Mouse (Mus musculus): ENCODE data around the gene Ctnna3.

Ctnna3 gene

DNA sequence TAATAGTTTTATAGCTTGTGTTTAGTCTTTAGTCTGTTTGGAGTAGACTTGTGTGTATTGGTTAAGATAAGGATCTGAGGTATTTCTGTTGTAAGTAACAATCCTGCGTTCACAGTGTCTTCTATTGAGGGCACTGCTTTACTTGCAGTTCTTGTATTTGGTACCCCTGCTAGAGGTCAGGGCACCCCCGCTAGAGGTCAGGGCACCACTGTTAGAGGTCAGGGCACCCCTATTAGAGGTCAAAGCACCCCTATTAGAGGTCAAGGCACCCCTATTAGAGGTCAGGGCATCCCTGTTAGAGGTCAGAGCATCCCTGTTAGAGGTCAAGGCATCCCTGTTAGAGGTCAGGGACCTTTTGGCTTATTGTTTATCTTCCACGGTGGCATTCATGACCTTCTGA lies 259.3 kb downstream of the Ctnna3 start:
- no peak for DNase-seq (ENCODE audit: low read depth, low spot score)

DNA sequence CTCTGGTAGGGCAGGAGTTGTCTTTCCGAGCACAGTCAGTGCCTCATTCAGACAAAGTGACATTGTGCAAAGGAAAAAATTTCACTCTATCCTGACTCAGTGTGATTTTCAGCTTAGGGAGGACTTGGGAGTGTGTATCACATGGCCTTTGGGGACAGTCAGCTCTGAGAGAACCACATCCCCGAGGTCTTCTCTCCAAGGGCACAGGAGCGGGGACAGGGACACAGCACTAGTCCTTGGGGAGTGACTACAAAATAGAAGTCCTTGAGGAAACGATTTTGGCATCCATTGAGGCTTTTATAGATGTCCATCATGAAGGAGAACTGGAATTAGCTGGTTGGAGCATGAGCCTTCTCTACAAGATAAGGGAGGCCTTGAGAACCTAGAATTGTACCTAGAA lies 259.8 kb downstream of the Ctnna3 start:
- no peak for DNase-seq (ENCODE audit: low read depth, low spot score)

DNA sequence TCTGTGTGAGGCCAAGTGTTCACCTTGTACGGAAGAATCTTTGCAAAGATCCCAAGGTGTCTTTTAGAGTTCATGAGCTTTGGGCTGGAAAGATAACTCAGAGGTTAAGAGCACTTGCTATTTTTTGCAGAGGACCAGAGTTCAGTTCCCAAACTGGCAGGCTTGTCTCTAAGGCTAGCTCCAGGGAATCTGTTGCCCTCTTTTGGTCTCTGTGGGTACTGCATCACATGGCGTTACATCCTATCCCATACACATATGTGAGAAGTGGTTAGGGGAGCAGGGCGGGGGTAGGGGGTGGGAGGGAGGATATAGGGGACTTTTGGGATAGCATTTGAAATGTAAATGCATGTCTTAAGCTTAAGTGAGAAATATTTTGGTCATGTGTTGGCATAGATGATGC lies 262.1 kb downstream of the Ctnna3 start:
- peak; percentile 50 for DNase-seq (ENCODE audit: low read depth, low spot score)

DNA sequence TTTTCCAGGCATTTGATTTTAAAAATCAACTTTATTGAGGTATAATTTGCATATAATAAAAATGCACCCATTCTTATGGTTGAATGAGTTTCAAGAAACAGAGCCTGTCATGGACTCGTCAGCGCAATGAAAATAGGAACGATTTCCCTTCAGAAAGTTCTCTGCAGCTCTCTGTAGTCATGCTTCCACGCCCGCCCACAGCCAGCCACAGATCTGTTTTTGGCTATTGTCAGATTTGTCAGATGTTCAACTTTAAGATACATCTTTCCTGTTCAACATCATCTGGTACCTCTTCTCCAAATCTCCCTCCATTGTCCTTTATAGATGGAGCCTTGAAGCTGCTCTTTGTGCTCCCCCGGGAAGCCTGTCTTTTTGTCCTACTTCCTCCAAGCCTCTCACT lies 280.3 kb downstream of the Ctnna3 start:
- no peak for DNase-seq (ENCODE audit: low read depth, low spot score)

DNA sequence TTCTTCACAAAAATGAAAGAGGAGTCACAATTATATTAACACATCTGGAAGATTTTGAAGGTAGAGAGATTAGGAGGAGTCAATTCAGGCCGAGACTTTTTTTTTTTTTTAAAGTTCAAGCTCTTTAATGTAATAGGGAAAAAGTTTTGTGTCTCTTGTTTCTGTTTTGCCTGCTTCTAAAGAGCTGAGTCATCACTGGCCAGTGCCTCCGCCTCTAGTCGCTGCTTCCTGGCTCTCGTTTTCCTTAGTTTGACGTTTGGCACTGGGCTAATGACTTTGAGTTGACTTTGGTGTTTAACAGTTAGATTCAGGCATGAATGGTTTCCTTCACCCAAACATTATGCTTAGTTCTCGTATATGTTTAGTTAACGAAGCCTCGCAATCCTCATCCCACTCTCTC lies 282.6 kb downstream of the Ctnna3 start:
- DNase-seq (ENCODE audit: low read depth, low spot score) = no peak

DNA sequence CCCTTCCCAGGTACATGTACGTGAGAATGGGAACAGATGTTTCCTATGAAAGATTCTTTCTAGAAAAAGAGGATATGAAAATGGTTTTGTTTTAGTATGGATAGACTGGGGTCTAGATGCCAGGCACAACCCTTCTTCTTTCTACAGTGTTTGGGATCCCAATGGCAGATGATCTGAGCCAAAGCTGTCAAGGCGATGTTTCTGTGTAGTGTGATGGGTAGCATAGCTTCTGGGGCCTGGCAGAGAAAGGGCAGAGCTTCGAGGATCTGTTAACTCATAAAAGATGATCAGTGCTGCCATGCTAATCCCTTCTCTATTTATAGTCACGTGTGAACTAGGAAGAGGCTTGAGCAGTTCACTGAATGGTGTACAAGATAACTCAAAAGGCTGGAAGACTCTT lies 284.3 kb downstream of the Ctnna3 start:
- DNase-seq (ENCODE audit: low read depth, low spot score) = no peak

DNA sequence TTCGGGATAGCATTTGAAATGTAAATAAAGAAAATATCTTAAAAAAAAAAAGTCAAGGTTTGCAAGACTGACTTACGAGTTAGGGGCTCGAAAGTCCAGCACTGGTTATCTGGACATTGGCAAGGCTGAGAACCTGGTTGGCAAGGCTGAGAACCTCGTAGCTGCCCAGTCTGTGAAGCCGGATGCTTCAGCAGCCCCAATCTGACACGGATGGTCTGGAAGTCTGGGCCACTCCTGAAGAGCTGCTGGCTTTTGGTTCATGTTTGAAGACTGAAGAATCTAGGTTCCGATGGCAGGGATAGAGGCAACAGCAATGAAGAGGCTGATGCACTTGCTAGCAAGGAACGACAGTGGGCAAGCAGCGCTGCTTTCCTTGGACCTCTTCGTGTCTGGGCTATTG lies 339.0 kb downstream of the Ctnna3 start:
- no peak for DNase-seq (ENCODE audit: low read depth, low spot score)

DNA sequence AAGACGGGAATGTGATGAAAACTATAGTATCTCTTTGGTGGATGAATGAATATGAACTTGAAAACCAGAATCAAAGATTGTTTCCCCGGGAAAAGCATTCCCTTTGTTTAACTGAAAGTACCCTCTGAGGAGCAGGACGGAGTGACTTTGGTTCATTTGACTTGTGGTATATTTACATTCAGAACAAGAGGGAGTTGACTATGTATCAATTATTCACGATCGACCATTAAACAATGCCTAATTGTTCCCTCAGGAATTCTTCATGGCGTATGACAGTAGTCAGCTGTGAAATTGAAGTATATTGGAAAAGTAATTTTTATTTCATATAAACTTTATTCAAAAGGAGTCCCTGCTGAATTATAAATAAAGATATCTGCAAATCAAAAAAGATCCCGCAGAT lies 341.8 kb downstream of the Ctnna3 start:
- no peak for DNase-seq (ENCODE audit: low read depth, low spot score)

DNA sequence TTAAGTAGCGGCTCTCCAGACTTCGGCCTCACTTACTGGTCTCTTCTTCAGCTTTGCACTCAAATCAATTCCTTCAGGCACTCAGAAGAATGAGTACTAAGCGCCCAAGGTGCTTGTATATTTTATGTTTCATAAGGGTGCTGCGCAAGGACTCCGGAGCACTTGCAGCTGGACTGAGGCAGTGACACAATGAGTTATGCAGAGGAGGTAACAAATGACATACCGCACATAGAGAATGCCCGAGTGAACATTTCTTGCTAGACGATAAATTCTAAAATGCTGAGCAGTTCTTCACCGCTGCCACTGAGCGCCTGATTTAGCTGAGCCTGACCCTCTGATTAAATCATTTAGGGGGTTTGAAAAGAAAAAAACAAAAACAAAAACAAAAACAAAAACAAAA lies 342.2 kb downstream of the Ctnna3 start:
- no peak for DNase-seq (ENCODE audit: low read depth, low spot score)

DNA sequence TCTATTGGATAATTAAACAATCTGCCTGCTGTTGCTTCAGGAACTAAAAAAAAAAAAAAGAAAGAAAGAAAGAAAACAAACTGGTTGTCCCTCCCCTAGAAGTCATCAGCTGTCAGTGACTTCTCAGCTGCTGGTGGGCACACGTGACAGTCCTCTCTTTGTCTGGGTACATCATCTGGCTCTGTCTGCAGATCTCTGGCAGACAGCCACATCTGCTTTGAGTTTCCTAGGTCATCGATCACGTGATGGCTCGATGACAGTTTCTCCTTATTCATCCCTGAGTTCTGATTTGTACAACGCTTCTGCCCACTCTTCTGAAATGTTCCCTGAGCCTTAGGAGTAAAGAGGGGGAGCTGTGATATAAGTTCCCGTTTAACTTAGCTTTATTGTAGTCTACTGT lies 352.1 kb downstream of the Ctnna3 start:
- DNase-seq (ENCODE audit: low read depth, low spot score) = peak; percentile 64

DNA sequence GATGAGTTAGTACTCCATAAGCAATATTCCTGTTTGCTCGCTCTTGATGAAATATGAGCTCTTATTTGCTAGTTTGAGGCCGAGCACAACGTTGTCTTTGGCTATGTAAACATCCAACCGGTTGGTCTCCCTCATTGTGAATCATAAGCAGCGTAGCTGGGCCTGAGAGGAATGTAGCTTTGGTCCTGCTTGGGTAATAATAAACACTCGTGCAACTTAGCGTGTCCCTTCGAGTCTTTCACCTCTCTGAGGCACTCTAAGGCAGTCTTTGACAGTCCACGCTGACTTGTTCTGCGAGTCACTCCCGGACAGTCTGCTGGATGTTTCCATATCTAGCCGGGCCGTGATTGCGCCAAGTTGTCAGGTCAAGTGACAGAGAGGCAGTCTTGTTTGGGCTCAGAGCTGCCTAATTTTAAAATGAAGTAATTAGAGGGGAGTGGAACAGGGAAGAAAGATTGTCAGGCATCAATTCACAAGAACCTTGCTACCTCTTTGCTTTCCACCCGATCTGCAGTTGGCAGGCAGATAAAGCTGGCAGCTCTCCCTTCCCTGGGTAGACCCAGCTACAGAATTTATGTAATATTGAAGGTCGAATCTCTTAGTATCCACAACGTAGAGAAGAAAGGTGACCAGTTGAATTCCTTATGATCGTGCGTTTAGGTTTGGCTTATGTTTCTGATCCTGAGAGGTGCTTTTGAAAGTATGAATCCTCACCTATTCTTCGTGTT lies 355.1 kb downstream of the Ctnna3 start:
- DNase-seq (ENCODE audit: low read depth, low spot score) = no peak

DNA sequence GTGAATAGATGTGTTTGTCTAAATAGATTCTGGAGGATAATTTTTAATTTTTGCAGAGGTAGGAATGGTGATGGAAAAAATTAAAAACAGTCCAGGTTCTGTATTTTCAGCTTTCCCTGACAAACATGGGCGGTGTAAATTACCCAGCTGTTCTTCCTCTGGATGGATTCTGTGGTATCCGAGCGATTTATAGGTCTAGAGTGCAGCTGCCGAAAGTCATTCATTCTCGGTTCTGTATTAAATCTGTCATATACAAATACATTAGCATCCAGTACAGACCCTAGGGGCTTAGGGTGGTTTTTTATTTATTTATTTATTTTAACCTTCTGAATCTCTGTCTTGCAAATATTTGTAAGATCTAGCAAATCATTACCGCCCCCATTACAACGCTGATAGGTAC lies 356.5 kb downstream of the Ctnna3 start:
- DNase-seq (ENCODE audit: low read depth, low spot score) = peak; percentile 30

DNA sequence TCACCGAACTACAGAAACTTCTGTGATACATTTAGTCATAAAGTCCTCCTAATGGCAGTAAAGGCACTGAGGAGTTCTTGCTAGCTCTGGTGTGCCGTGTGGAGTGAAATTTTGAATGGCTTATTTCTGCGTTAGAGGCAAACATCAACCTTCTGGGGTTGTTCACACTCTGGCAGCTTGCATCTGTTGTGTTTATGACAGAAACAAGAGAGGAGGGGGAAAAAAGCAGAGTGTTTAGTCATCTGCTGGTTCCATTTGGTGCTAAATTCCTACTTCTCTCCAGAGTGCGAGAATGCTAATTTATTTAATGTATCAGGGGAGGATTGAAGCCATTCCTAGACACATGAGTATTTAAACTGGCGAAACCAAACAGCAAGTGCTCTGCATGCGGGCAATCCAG lies 374.0 kb downstream of the Ctnna3 start:
- no peak for DNase-seq (ENCODE audit: low read depth, low spot score)

DNA sequence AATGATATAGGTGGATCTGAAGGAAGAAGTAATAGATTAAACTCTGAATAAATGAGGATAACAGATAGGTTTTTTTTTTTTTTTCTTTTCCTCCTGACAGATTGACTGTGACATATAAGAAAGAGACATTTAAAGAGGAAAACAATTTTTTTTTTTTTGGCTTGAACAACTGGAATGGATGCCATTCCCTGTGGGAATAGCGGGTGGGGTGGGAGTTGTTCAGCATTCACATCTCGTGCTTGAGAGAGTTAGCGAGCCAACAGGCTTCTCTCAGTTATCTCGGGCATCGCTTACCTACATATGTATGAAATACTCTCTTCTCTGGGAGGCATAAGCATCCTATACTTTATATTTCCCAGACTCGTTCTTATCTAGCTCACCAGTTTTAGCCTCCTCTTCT lies 375.7 kb downstream of the Ctnna3 start:
- DNase-seq (ENCODE audit: low read depth, low spot score) = no peak

DNA sequence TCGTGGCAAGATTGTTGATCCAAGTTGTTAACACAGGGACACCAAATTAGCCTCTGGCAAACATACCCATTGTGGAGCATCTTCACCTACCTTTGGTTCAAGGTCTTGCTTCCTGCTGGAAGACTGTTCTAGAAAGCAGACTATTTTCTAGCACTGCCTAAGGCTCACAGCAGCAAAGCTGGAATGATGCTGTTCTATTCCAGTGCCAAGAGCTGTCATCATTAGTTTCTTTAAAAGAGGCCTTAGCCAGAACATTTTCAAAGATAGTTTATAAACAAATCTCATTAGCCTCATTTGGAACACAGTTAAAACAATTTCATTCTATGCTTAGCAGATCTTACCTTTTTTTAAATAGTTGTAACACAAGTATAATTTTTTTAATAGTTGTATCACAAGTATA lies 376.4 kb downstream of the Ctnna3 start:
- no peak for DNase-seq (ENCODE audit: low read depth, low spot score)

DNA sequence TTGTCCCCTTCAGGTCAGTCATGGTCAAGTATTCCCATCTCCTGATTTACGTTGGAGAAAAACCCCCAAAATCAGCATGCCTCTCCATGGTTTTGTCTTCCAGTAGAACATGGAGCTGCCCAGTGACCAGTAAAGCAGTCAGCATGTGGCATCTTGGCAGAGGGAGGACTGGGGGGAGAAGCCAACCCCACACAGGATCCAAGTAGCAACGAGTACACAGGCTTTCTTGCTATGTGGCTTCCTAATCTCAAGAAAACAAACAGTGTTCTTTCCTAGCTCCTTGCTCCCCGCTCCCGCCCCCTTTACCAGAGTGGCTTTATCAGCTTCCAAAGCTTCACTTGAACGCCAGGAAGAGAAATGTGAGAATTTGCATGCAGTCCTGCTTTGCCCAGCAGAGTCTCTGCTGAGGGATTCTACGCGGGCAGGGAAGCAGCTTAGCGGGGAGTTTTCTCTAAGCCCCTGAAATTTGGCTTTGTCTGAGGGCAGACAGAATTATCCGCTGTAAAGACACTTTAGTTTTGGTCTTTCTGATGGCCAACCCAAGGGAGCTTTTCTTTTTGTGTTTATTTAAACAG lies 380.2 kb downstream of the Ctnna3 start:
- DNase-seq (ENCODE audit: low read depth, low spot score) = no peak

DNA sequence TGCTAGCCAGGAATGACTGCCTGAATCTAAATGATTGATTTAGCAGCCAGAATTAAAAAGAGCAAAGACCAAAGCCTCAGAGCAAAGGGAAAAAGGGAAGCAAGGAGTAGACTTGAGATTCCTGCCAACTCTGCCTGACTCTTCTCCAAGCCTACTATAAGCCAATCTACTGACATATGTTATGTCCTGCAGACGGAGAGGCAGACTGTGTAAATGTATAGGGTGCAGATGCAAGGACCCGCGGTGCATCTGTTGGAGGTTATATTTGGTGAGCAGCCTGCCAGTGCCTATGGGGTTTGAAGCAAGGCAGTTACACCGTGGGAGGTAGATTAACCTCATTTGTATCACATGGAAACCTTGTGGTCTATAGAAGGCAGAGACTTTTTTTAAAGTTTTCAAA lies 409.1 kb downstream of the Ctnna3 start:
- DNase-seq (ENCODE audit: low read depth, low spot score) = no peak

DNA sequence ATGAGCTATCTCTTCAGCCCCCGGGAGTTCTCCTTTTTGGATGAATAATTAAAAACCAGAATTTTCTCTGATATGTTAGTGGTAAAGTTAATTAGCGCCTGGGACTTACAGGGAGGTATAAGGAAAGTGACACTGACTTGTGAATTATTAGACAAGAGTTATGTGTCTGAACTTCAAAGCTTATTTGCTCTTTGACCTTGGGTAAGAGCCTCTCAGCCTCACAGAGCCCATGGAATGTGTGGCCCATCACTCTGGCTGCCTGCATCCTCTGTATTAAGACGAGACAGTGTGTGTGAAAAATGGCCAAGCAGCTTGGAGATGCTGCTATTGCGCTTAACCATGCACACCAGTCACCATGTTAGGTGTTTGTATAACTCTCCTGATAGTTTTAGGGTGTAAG lies 422.0 kb downstream of the Ctnna3 start:
- peak; percentile 24 for DNase-seq (ENCODE audit: low read depth, low spot score)

DNA sequence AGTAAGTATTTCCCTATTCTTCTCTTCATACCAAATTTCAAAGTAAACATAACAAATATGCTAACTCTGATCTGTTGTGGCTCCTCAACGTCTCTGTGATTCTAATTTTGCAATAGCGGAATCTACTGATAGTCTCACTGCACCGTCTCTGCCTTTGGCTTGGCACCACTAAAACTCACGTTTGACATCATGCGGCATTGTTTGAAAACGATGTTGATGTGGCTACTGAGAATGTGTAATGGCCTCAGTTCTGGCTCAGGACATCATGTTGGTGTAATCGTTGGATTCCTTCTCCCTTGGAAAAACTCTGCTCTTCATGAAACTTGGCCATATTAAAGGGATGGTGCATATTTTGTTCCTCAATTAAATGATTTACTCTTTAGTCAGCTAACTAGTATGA lies 439.2 kb downstream of the Ctnna3 start:
- DNase-seq (ENCODE audit: low read depth, low spot score) = no peak

DNA sequence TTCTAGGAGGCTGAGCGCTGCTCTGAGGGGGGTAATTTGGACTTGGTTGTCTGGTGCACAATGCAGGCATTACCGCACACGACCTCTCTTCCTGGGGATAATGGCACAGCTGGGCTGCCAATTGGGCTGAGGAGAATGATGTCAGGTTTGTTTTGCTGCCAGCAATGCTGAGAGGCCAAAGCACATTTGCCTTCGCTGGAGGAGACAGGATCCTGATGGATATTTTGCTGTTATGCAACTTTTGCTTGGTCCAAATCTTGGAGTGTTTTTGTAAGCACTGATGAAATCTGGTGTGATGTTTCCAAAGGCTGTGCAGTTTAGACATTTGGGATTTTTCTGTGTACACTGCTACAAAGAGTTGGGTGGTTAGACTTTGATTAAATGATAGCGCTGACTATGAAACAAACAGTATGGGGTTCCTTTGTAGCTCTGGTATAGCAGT lies 450.6 kb downstream of the Ctnna3 start:
- DNase-seq (ENCODE audit: low read depth, low spot score) = no peak

DNA sequence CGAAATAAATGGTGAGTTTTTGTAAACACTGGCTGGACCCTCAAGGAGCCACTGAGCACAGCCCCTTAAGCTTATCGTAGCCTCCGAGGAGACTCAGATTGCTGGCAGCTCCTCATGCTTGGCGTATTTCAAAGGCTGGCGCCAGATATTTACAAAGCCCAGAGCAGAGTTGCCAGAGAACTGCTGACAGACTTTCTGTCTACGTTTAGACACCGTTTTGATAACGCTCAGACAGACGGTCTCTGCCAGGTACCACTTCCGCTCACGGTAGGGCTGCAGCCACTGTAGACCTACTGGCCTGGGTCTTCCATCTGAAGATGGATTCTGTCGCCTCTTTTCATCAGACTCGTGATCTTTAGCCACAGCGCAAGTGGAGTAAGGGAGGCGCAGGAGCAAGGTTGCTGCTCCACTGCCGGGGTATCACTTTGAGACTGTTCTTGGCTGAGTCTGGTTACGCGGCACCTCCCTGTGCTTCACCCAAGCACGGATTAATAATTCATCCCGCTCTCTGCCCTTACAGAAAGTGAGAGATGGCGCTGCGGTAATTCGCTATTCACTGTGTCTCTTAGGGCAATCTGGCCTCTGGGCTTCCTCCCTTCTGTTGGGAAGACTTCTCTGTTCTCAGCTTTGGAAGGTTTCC lies 456.7 kb downstream of the Ctnna3 start:
- no peak for DNase-seq (ENCODE audit: low read depth, low spot score)

DNA sequence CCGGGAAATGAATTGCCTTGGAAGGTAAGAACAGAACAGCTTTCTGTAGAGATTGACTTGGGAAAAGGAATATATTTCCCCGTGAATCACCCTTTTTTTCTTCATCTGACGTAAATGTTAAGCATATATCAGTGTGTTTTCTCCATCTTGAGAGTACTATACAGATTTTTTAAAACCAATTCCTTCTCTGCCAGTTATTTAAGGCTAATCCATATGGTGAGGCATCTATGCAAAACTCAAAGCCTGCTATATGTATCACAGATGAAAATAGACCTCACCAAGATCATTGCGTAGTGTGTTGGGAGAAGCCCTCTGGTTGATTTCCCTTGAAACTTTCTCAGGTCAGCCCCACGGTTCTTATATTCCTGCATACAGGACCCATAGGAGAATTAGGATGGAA lies 464.7 kb downstream of the Ctnna3 start:
- no peak for DNase-seq (ENCODE audit: low read depth, low spot score)

DNA sequence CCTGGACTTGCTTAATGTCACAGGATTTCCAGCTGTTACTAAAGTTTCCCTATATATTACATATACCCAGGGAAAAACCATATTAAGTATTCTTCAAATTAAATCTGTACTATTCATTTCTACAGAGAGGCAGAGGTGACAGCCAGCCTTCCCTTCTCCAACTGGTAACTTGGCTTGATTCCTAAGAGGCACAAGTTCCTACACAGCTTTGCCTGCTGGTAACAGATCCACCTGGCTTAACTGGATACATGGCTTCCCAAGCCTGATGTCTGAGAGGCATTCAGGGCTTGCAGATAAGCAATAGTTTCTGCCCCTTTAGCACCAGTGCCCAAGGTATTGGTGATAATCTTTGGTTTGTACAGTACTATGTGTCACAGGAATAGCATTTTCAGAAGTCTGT lies 470.0 kb downstream of the Ctnna3 start:
- DNase-seq (ENCODE audit: low read depth, low spot score) = no peak

Measured in mesoderm, embryonic 11.5 days (tissue).